Mouse (Mus musculus): Measurements from ENCODE around the gene Ugt1a9.

GRCm38 (mm10) chr1:88249596-88249995, 179.0 kb downstream of the Ugt1a9 start:
- TF ChIP-seq CTCF (IDR thresholded peaks at IDR 0.05; ENCODE audit: borderline replicate concordance, control insufficient read depth, extremely low read depth, insufficient read depth, low read length, poor library complexity) (no peak), POLR2A (IDR thresholded peaks at IDR 0.05; ENCODE audit: control insufficient read depth, extremely low read depth, insufficient read depth, low read length, poor library complexity) (no peak)

Data from thymus, adult 2 months (tissue).